Mouse (Mus musculus): Measurements from ENCODE around the gene Ucp2. TPM values are rescaled to one million over a fixed set of nuclear protein-coding genes. Genes with fewer than 3 reads are reported as not detected.

Gene Ucp2
- polyA plus RNA-seq, 1 experiment from 2014 or later, result 195 TPM

GRCm38 (mm10) chr7:100530766-100531165 lies 37.6 kb downstream of the Ucp2 start:
- H3K27me3 ChIP-seq (ENCODE audit: control insufficient read depth, insufficient read depth, low read length), result no peaks in the 10 kb centered on the region
- no peak for ATAC-seq (replicated peaks; ENCODE audit: extremely low read depth, insufficient read depth, low FRiP score)
- 85% methylated on average over 5 of the region's 5 CpGs for WGBS
- no peak overlapping the region for H3K9ac ChIP-seq (ENCODE audit: low read length)
- no peak overlapping the region for H3K4me3 ChIP-seq (ENCODE audit: low read length)
- no peak overlapping the region for H3K4me2 ChIP-seq (ENCODE audit: low read depth, low read length)
- no peaks in the 10 kb centered on the region for H3K4me1 ChIP-seq (ENCODE audit: control insufficient read depth, insufficient read depth, low read length)
- H3K27ac ChIP-seq (ENCODE audit: low read length), result no peak overlapping the region
- H3K9me3 ChIP-seq (replicated peaks; ENCODE audit: control insufficient read depth, low read length), result no peaks in the 10 kb centered on the region; the same call in 1 of the 2 replicates
- H3K36me3 ChIP-seq (ENCODE audit: control insufficient read depth, insufficient read depth), result no peaks in the 10 kb centered on the region

- no peak overlapping the region for H3K4me2 ChIP-seq (ENCODE audit: low read depth, low read length)
- ATAC-seq (replicated peaks; ENCODE audit: extremely low read depth, insufficient read depth, low FRiP score), result no peak
- 52% methylated on average over 2 of the region's 2 CpGs for WGBS
- no peaks in the 10 kb centered on the region for H3K36me3 ChIP-seq (ENCODE audit: control insufficient read depth, insufficient read depth)
- no peak overlapping the region for H3K9ac ChIP-seq (ENCODE audit: low read length)
- no peaks in the 10 kb centered on the region; the same call in 1 of the 2 replicates for H3K9me3 ChIP-seq (replicated peaks; ENCODE audit: control insufficient read depth, low read length)
- no peak overlapping the region for H3K27ac ChIP-seq (ENCODE audit: low read length)
- H3K27me3 ChIP-seq (ENCODE audit: control insufficient read depth, insufficient read depth, low read length), result no peaks in the 10 kb centered on the region
- H3K4me1 ChIP-seq (ENCODE audit: control insufficient read depth, insufficient read depth, low read length), result peaks cover 10% of the 10 kb centered on the region
- no peak overlapping the region for H3K4me3 ChIP-seq (ENCODE audit: low read length)
These were observed 40.4 kb downstream of the Ucp2 start for GRCm38 (mm10) chr7:100533503-100533902.

GRCm38 (mm10) chr7:100534216-100534615 lies 41.1 kb downstream of the Ucp2 start:
- H3K27ac ChIP-seq (ENCODE audit: low read length), result no peak overlapping the region
- peaks cover 4% of the 10 kb centered on the region for H3K36me3 ChIP-seq (ENCODE audit: control insufficient read depth, insufficient read depth)
- H3K4me3 ChIP-seq (ENCODE audit: low read length), result no peak overlapping the region
- peaks cover 10% of the 10 kb centered on the region for H3K4me1 ChIP-seq (ENCODE audit: control insufficient read depth, insufficient read depth, low read length)
- H3K27me3 ChIP-seq (ENCODE audit: control insufficient read depth, insufficient read depth, low read length), result no peaks in the 10 kb centered on the region
- H3K4me2 ChIP-seq (ENCODE audit: low read depth, low read length), result no peak overlapping the region
- no peak for ATAC-seq (replicated peaks; ENCODE audit: extremely low read depth, insufficient read depth, low FRiP score)
- no peaks in the 10 kb centered on the region; the same call in 1 of the 2 replicates for H3K9me3 ChIP-seq (replicated peaks; ENCODE audit: control insufficient read depth, low read length)
- H3K9ac ChIP-seq (ENCODE audit: low read length), result no peak overlapping the region
- 65% methylated on average over 3 of the region's 3 CpGs for WGBS

GRCm38 (mm10) chr7:100535831-100536230 lies 42.7 kb downstream of the Ucp2 start:
- Histone ChIP-seq H3K36me3 (ENCODE audit: control insufficient read depth, insufficient read depth) (peaks cover 15% of the 10 kb centered on the region), H3K9ac (ENCODE audit: low read length) (no peak overlapping the region), H3K27me3 (ENCODE audit: control insufficient read depth, insufficient read depth, low read length) (no peaks in the 10 kb centered on the region), H3K4me3 (ENCODE audit: low read length) (no peak overlapping the region), H3K27ac (ENCODE audit: low read length) (no peak overlapping the region), H3K9me3 (replicated peaks; ENCODE audit: control insufficient read depth, low read length) (no peaks in the 10 kb centered on the region), H3K4me1 (ENCODE audit: control insufficient read depth, insufficient read depth, low read length) (peaks cover 10% of the 10 kb centered on the region), H3K4me2 (ENCODE audit: low read depth, low read length) (no peak overlapping the region)
- ATAC-seq (replicated peaks; ENCODE audit: extremely low read depth, insufficient read depth, low FRiP score), result no peak
- WGBS, result 73% methylated on average over 2 of the region's 2 CpGs

GRCm38 (mm10) chr7:100536804-100537518 lies 43.8 kb downstream of the Ucp2 start, which contains the start of gene Coa4:
TSS of gene Coa4 (plus strand) at chr7:100537071.
- peaks cover 15% of the 10 kb centered on the region for H3K36me3 ChIP-seq (ENCODE audit: control insufficient read depth, insufficient read depth)
- peaks cover 10% of the 10 kb centered on the region for H3K4me1 ChIP-seq (ENCODE audit: control insufficient read depth, insufficient read depth, low read length)
- H3K9me3 ChIP-seq (replicated peaks; ENCODE audit: control insufficient read depth, low read length), result no peaks in the 10 kb centered on the region
- peak within 1 kb of the TSS; percentile 63 for H3K4me3 ChIP-seq (ENCODE audit: low read length)
- ATAC-seq (replicated peaks; ENCODE audit: extremely low read depth, insufficient read depth, low FRiP score), result peak; percentile 99
- no peaks in the 10 kb centered on the region for H3K27me3 ChIP-seq (ENCODE audit: control insufficient read depth, insufficient read depth, low read length)
- peak within 1 kb of the TSS; percentile 79 for H3K4me2 ChIP-seq (ENCODE audit: low read depth, low read length)
- peak within 1 kb of the TSS; percentile 81 for H3K27ac ChIP-seq (ENCODE audit: low read length)
- WGBS, result under 1% methylated on average over 33 of the region's 33 CpGs
- H3K9ac ChIP-seq (ENCODE audit: low read length), result peak within 1 kb of the TSS; percentile 74

GRCm38 (mm10) chr7:100537519-100537902 lies 44.4 kb downstream of the Ucp2 start:
- 31% methylated on average over 7 of the region's 7 CpGs for WGBS
- Histone ChIP-seq H3K4me2 (ENCODE audit: low read depth, low read length) (peak overlapping the region; percentile 79), H3K9ac (ENCODE audit: low read length) (peak overlapping the region; percentile 74), H3K9me3 (replicated peaks; ENCODE audit: control insufficient read depth, low read length) (no peaks in the 10 kb centered on the region), H3K4me1 (ENCODE audit: control insufficient read depth, insufficient read depth, low read length) (peaks cover 10% of the 10 kb centered on the region), H3K27me3 (ENCODE audit: control insufficient read depth, insufficient read depth, low read length) (no peaks in the 10 kb centered on the region), H3K36me3 (ENCODE audit: control insufficient read depth, insufficient read depth) (peaks cover 15% of the 10 kb centered on the region), H3K27ac (ENCODE audit: low read length) (peak overlapping the region; percentile 81), H3K4me3 (ENCODE audit: low read length) (peak overlapping the region; percentile 63)
- no peak for ATAC-seq (replicated peaks; ENCODE audit: extremely low read depth, insufficient read depth, low FRiP score)

GRCm38 (mm10) chr7:100539516-100539915 lies 46.4 kb downstream of the Ucp2 start:
- H3K4me1 ChIP-seq (ENCODE audit: control insufficient read depth, insufficient read depth, low read length), result peaks cover 10% of the 10 kb centered on the region
- ATAC-seq (replicated peaks; ENCODE audit: extremely low read depth, insufficient read depth, low FRiP score), result no peak
- 93% methylated on average over 9 of the region's 9 CpGs for WGBS
- H3K9ac ChIP-seq (ENCODE audit: low read length), result no peak overlapping the region
- H3K27me3 ChIP-seq (ENCODE audit: control insufficient read depth, insufficient read depth, low read length), result no peaks in the 10 kb centered on the region
- no peak overlapping the region for H3K27ac ChIP-seq (ENCODE audit: low read length)
- H3K4me2 ChIP-seq (ENCODE audit: low read depth, low read length), result no peak overlapping the region
- no peak overlapping the region for H3K4me3 ChIP-seq (ENCODE audit: low read length)
- no peaks in the 10 kb centered on the region for H3K9me3 ChIP-seq (replicated peaks; ENCODE audit: control insufficient read depth, low read length)
- H3K36me3 ChIP-seq (ENCODE audit: control insufficient read depth, insufficient read depth), result peaks cover 15% of the 10 kb centered on the region

GRCm38 (mm10) chr7:100544437-100544836 lies 51.3 kb downstream of the Ucp2 start:
- Histone ChIP-seq H3K36me3 (ENCODE audit: control insufficient read depth, insufficient read depth) (peaks cover 9% of the 10 kb centered on the region), H3K27ac (ENCODE audit: low read length) (no peak overlapping the region), H3K9ac (ENCODE audit: low read length) (no peak overlapping the region), H3K4me1 (ENCODE audit: control insufficient read depth, insufficient read depth, low read length) (no peaks in the 10 kb centered on the region), H3K9me3 (replicated peaks; ENCODE audit: control insufficient read depth, low read length) (no peaks in the 10 kb centered on the region), H3K4me3 (ENCODE audit: low read length) (no peak overlapping the region), H3K27me3 (ENCODE audit: control insufficient read depth, insufficient read depth, low read length) (no peaks in the 10 kb centered on the region), H3K4me2 (ENCODE audit: low read depth, low read length) (no peak overlapping the region)
- ATAC-seq (replicated peaks; ENCODE audit: extremely low read depth, insufficient read depth, low FRiP score), result no peak
- WGBS, result 45% methylated on average over 1 of the region's 1 CpGs

GRCm38 (mm10) chr7:100547631-100548030 lies 54.5 kb downstream of the Ucp2 start:
- Histone ChIP-seq H3K4me1 (ENCODE audit: control insufficient read depth, insufficient read depth, low read length) (peaks cover 7% of the 10 kb centered on the region; the same call in 1 of the 2 replicates), H3K9me3 (replicated peaks; ENCODE audit: control insufficient read depth, low read length) (no peaks in the 10 kb centered on the region), H3K27me3 (ENCODE audit: control insufficient read depth, insufficient read depth, low read length) (no peaks in the 10 kb centered on the region), H3K36me3 (ENCODE audit: control insufficient read depth, insufficient read depth) (peaks cover 6% of the 10 kb centered on the region; the same call in 1 of the 2 replicates), H3K9ac (ENCODE audit: low read length) (no peak overlapping the region), H3K27ac (ENCODE audit: low read length) (no peak overlapping the region; the same call in 1 of the 2 replicates), H3K4me3 (ENCODE audit: low read length) (no peak overlapping the region), H3K4me2 (ENCODE audit: low read depth, low read length) (no peak overlapping the region)
- ATAC-seq (replicated peaks; ENCODE audit: extremely low read depth, insufficient read depth, low FRiP score), result no peak; the same call in 1 of the 2 replicates
- 19% methylated on average over 4 of the region's 4 CpGs for WGBS
